Mouse (Mus musculus) inflammation-experienced regulatory T-cells, adult 6 months (primary cell): ENCODE data around the gene Gm38394. TPM values are rescaled to one million over a fixed set of nuclear protein-coding genes. Genes with fewer than 3 reads are reported as not detected.

Experiments used
- polyA plus RNA-seq, 3 experiments: library from polyadenylated mRNA; unstranded; fragments of 100-300 nt; shearing (Covaris generic); gene quantifications; one replicate each; pipeline ENCODE4 v1.2.1; 2017

Gm38394 gene
- polyA plus RNA-seq, 3 experiments from 2014 or later, result 2.8 to 3.6 (median 3.5) TPM

Other genes starting within 250 kb of the Gm38394 start
- not detected for gene Sox13, start 236.9 kb downstream of the Gm38394 start, polyA plus RNA-seq
- 100 to 1,000 TPM; 348 to 504 (median 400) TPM for gene Snrpe, start 51.0 kb downstream of the Gm38394 start, polyA plus RNA-seq
- gene Zbed6, start 433 bp downstream of the Gm38394 start, polyA plus RNA-seq, result not detected
- 100 to 1,000 TPM; 141 to 216 (median 148) TPM for gene Lax1, start 28.8 kb upstream of the Gm38394 start, polyA plus RNA-seq
- gene Atp2b4, start 139.7 kb upstream of the Gm38394 start, polyA plus RNA-seq, result 10 to 100 TPM; 13.7 to 26.5 (median 16.2) TPM
- gene Optc, start 246.7 kb upstream of the Gm38394 start, polyA plus RNA-seq, result not detected